Mouse (Mus musculus): ENCODE results near the gene Matk.

Gene Matk

DNA sequence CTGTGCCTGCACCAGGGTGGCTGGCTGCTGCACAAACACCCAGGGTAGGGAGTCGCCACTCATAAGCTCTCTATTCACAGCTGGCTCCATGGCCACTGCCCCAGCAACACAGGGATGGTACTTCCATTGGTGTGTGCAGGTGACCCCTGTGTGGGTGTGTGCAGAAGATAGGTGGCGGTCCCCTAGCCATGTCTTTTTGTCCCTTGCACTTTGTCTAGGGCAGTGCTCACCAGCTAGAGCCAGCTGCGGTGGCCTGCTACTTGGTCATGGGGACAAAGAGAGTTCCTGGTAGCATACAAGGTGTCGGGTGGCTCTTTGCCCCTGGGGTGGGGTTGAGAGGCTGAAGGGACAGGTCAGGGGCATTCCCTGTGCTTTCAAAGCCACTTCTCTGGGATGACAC, 8.6 kb upstream of the Matk start:
- no peak for DNase-seq

DNA sequence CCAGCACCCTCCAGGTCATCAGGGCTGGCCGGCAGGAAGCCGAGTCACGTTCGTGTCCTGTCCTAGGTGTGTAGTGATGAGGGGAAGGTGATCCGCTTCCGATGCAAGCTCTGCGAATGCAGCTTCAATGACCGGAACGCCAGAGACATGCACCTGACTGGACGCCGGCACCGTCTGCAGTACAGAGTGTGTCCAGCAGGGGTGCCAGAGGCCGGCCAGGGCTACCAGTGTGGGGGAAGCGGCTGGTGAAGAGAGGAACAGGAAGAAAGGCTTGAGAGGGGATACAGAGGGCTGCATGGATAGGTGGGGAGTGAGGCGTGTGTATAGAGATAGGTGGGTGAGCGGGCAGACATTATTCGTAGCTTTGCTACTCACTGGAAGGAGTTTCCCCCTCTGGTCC, 8.1 kb upstream of the Matk start:
- DNase-seq: peak; percentile 87

DNA sequence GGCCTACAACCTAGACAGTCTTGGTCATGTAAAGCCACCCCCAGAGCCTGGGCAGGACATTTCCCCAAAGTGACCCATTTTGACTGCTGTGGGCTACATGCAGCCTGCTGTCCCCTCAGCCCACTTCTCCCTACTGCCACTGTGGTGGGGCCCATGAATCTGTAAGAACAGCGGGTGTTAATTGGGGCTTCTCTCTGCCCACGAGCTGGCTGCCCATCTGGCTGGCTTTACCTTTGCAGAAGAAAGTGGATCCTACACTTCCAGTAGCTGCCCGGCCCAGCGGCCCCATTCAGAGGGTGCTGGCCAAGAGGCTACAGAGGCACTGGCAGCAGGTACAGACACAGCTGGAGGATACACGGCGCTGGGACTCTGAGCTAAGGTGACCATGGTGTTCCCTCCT, 7.6 kb upstream of the Matk start:
- no peak for DNase-seq

GRCm38 (mm10) chr10:81247804-81248203, 4.9 kb upstream of the Matk start:
- DNase-seq: peak; percentile 64

- no peak for DNase-seq
Observed at GRCm38 (mm10) chr10:81249442-81249841, 3.3 kb upstream of the Matk start.

- DNase-seq: no peak
Observed at GRCm38 (mm10) chr10:81254886-81255285, 2.2 kb downstream of the Matk start.

DNA sequence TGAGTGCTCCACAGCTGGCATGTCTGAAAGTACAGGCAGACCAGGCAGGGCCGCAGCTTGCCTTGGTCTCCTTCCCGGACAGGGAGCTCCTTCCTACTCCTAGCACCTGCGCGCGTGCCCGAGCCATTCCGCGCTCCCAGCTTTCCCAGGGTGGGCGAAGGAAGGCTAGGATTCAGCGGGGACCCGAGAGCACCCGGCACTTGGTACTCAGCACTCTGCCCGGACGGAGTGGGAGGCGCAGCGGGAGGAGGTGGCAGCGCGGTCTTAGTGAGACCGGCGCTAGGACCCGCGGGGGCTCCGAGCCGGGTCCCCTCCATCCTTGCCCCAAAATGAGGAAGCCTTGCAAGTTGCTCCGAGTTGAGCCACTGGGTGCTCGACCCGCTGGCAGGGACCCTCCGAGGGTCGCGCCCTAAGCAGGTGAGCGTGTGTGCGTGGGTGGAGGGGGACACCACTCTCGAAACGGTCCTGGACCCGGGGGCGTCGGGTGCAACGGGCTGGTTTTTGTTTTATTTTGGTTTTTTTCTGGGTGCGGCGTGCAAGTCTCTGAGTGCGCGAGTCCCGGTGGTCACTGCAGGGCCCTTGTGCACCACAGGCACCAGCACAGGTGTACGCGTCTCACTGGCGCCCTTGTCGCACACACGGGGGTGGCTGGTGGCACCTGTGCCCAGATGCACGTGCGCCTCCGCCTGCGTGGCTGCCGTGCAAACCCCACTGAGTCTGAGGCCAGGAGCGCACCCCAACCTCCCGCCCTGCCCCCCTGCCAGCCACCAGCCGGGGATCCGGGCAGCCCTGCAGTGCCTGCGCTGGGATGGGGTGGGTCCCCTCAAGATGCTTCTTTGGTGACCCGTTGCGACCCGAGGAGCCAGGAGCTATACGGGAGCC, 4.7 kb downstream of the Matk start:
- DNase-seq: peak; percentile 76

DNA sequence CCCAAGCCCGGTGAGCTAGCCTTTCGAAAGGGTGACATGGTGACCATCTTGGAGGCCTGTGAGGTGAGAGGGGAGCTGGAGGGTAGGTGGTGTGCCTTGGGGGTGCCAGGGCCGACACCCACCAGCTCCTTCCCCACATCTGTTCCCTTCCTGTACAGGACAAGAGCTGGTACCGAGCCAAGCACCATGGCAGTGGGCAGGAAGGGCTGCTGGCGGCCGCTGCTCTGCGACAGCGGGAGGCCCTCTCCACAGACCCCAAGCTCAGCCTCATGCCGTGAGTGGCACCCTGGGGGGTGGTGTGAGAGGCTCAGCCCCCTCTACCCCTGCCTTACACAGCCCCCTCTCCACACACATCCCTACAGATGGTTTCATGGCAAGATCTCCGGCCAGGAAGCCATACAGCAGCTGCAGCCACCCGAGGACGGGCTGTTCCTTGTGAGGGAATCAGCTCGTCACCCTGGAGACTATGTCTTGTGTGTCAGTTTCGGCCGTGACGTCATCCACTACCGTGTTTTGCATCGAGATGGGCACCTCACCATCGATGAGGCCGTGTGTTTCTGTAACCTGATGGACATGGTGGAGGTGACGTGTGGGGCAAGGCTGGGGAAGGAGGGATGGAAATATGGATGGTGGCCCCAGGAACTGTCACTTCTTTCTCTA, 6.6 kb downstream of the Matk start:
- no peak for DNase-seq

DNA sequence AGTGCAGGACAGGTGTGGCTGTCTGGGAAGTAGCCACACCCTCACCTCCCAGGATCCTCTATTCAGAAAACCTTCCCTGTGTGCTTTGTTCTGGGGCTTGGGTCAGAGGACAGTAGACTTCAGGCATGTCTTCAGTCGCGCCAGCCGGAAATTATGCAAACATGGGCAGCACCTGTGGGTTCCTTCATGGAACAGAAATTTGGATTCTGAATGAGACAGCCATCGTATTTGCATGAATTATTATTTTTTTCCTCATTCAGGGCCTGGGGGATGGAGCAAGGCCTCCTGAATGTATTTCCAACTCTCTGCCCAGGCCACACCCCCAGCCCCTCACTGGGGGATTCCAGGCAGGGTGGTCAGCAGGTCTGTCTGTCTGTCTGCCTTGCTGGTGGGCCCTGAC, 8.3 kb downstream of the Matk start:
- no peak for DNase-seq

DNA sequence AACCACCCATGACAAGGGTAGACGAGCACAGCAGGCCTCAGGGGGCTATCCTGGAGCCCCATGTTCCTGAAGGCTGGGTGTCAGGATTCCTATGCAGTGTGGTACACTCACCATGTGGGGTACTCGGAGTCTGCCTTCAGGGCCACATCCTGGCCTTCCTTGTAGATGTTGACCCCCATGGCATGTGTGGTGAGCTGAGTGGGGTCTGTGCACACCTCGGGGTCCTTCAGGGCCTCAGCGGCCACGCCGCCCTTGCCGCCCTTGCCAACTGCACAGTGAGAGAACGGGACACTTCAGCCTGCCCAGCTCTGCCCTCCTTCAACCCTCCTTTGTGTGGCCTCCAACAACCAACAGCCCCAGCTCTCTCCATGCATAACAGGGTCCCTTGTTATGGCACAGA, 12.8 kb downstream of the Matk start:
- no peak for DNase-seq

DNA sequence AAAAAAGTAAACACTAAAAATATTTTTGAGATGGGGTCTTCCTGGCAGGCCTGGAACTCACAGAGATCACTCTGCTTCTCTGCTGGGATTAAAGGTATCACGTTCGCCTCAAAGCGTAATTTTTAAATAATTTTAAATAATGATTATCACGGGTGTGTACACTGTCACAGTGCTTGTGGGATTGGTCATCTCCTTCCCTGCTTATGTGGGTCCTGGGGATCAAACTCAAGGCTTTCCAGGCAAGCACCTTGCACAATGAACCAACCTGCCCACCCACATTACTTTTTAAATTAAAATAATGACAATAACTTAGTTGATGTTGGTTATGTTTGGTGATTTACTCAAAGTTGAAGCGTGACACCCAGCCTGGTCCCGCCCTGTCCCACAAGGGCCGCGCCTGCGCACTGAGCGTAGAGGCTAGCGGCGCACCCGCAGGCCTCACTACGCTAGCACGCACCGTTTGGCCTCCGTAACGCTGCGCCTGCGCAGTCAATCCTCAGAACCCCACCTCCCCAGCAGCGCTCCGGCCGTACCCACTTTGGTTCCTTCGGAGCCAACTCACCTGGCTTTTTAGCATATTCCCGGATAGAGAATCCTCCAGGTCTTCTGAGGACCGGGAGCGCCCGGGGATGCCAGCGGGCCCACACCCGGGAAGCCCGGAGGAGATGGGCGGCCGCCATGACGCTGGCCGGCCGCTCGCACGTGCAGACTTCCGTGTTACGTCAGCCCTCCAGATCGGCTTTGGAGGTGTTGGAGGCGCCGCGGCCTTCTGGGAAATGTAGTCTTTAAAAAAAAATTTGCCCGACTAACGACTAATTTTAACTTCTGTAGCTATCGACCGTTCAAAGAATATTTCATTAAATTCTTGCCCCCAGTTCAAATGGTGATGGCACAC, 13.7 kb downstream of the Matk start, which contains the start of the genes Mrpl54 and Apba3:
TSS of gene Mrpl54 (minus strand) at position 724 of the 895 bp plus-strand sequence.
TSS of gene Apba3 (plus strand) at position 750 of the 895 bp plus-strand sequence.
- DNase-seq: peak; percentile 97

GRCm38 (mm10) chr10:81268056-81268455, 15.3 kb downstream of the Matk start:
- DNase-seq: peak; percentile 74

DNA sequence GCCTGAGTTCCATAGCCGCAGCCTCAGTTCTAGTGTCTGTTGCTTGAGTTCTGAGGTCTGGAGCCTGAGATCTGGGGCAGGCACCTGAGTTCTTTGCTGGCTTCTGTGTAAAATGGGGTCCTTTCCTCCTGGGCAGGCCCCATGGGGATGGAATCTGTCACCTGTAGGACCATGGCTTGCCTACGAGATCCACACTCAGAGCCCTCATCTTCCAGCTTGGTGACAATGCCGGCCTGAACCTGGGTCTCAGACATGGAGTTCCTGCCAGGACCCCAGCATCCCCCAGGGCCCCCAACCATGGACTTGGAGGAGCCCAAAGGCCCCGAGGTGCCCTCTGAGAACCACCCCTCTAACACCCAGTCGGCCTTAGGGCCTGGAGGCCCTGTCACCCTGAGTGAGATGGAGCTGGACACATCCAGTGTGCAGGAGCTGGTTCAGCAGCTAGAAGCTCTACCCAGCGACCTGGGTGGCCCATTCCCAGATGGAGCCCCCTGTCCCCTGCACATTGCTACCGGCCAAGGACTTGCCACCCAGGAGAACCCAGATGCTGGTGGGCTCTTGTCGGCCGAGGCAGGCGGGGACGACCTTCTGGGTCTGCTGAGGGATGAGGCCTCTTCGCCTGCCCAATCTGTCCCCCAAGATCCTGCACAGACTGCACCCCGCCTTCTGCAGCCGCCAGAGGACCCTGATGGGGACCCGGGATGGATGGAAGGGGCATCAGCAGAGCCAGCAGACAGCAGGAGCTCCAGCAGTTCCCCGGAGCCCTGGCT, 16.1 kb downstream of the Matk start:
- no peak for DNase-seq

DNA sequence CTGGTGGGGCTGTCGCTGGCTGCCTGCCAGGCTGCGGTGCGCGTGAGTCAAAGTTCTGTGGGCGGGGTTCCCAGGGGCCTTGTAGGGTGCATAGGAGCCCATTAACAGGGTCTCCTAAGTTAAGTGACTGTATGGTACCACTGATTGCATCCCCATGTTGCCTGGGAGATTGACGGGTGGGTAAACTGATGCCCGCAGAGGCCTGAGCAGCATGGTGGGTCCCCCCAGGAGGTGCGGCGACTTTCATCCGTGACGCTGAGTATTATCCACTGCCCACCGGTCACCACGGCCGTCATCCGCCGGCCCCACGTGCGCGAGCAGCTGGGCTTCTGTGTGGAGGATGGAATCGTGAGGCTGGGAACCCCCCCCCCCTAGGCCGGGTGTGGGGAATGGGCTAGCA, 19.6 kb downstream of the Matk start:
- no peak for DNase-seq

DNA sequence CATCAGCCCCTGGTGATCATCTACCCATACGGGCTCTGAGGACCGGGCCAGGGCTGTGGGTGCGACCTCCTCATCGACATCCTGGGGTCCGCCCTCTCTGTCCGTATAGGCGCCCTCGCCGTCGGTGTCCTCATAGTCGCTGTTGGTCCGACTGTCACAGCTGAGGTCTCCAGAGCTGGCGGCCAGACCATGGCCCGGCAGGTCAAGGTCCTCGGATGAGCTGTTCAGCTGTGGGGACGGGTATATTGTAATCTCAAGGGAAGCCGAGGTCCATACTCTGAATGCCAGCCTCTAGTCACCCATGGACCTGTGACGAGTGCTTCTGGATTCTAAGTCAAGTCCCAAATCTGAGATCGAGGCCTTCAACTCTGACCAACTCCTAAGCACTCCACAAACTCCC, 21.1 kb downstream of the Matk start:
- no peak for DNase-seq

DNA sequence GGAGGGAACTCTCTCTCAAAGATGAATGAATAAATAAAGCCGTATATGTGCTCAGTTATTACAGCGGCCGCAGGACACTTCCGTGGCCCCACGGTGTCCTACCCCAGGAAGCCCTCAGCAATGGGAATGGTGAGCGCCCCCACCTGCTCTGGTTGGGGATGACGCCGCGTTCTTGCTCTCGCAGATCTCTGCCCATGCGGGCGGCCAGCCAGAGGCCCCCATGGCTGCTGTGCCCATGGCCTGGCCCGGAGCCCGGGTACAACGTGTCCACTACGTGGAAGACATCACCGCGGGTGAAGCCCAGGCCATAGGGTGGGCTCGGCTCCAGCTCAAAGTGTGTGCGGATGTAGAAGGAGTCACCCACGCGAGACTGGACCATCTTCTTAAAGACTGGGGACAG, 24.9 kb downstream of the Matk start:
- DNase-seq: no peak

DNA sequence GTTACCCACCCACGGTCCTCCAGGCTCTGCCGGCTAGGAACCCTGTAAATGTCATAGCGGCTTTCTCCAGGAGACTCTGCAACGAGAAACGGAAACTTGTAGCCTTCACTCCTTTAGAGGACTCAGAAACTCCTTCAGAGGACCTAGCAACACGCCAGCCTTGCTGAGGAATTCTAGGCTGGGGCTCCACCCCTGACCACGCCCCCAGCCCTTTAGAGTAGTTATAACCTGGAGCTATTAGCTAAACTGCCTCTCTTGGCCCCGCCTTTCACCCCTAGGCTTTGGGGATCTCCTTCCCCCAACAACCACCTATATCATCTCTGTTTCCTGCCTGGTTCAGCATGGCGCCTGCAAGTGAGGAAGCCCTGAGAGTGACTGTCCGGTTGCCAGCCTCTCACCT, 26.8 kb downstream of the Matk start:
- no peak for DNase-seq

DNA sequence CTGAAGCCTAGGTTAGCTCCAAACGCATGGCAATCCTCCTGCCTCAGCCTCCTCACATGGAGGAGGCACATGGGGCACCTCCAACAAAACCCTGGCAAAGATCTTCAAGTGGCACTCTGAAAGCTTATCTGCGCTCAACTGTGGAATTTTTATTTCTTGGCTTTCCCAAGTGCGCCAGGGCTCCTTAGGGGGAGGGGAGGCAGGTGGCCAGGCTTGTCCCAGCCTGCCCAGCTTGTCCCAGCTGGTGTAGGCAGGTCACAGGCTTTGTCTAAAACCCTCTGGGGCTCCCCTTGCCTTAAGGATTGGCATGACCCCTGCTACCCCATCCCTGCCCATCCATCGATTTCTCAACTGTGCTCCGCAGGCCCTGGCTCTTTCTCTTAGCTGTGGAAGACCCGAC, 31.5 kb downstream of the Matk start:
- no peak for DNase-seq

DNA sequence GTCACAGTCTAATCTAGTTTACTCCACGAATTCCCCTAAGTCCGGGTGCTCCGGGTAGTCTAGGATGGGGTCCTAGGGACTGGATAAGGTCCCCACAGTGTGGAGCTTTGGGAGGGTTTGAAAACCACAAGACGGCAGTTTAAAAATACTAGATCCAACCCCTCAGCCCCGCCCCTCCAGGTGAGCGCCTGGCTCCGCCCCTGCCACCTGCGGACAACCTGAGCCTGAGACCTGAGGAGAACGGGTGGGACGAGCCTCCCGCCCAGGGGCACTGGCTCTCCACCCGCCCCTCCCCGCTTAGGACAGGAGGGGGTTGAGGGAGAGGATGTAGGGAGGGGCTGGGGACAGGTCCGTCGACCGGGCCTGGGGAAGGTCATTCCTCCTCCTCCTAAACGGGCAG, 32.0 kb downstream of the Matk start:
- no peak for DNase-seq

- DNase-seq: peak; percentile 97
Observed at GRCm38 (mm10) chr10:81285694-81286450, 33.1 kb downstream of the Matk start.

GRCm38 (mm10) chr10:81286586-81286985, 33.9 kb downstream of the Matk start:
- no peak for DNase-seq

All from thymus, postnatal 14 days (tissue).